Mouse (Mus musculus) right cerebral cortex, postnatal 25 days (tissue): ENCODE results near the gene Dlg1.

Experiments used
- DNase-seq: peaks from one replicate; pipeline ENCODE4 v3.0.0; 2022

Dlg1 gene

GRCm38 (mm10) chr16:31663379-31664286 lies at the start of gene Dlg1:
TSS of gene Dlg1 (plus strand) at chr16:31663443.
- DNase-seq, result peak; percentile 82

- no peak for DNase-seq
These were observed 46.9 kb upstream of the Dlg1 start for GRCm38 (mm10) chr16:31616382-31616781.

- no peak for DNase-seq
These were observed 46.1 kb upstream of the Dlg1 start for GRCm38 (mm10) chr16:31617128-31617527.

GRCm38 (mm10) chr16:31617823-31618371 lies 45.3 kb upstream of the Dlg1 start:
- DNase-seq, result peak; percentile 38

GRCm38 (mm10) chr16:31618671-31619070 lies 44.6 kb upstream of the Dlg1 start:
- no peak for DNase-seq

- DNase-seq, result no peak
These were observed 43.4 kb upstream of the Dlg1 start for GRCm38 (mm10) chr16:31619675-31620335.

- DNase-seq, result no peak
These were observed 40.9 kb upstream of the Dlg1 start for GRCm38 (mm10) chr16:31622356-31622755.

- no peak for DNase-seq
These were observed 40.1 kb upstream of the Dlg1 start for GRCm38 (mm10) chr16:31623136-31623535.

- DNase-seq, result no peak
These were observed 38.5 kb upstream of the Dlg1 start for GRCm38 (mm10) chr16:31624749-31625148.

GRCm38 (mm10) chr16:31626331-31626730 lies 36.9 kb upstream of the Dlg1 start:
- no peak for DNase-seq

- no peak for DNase-seq
These were observed 32.9 kb upstream of the Dlg1 start for GRCm38 (mm10) chr16:31630381-31630780.

- no peak for DNase-seq
These were observed 32.2 kb upstream of the Dlg1 start for GRCm38 (mm10) chr16:31631046-31631445.

- DNase-seq, result no peak
These were observed 28.9 kb upstream of the Dlg1 start for GRCm38 (mm10) chr16:31634371-31634770.

GRCm38 (mm10) chr16:31638393-31638792 lies 24.9 kb upstream of the Dlg1 start:
- DNase-seq, result no peak

GRCm38 (mm10) chr16:31639946-31640345 lies 23.3 kb upstream of the Dlg1 start:
- DNase-seq, result no peak

- no peak for DNase-seq
These were observed 21.5 kb upstream of the Dlg1 start for GRCm38 (mm10) chr16:31641776-31642175.

GRCm38 (mm10) chr16:31647221-31647620 lies 16.0 kb upstream of the Dlg1 start:
- DNase-seq, result no peak

- DNase-seq, result no peak
These were observed 12.5 kb upstream of the Dlg1 start for GRCm38 (mm10) chr16:31650788-31651187.

- DNase-seq, result no peak
These were observed 11.7 kb upstream of the Dlg1 start for GRCm38 (mm10) chr16:31651541-31651940.

GRCm38 (mm10) chr16:31652115-31652843 lies 11.0 kb upstream of the Dlg1 start:
- no peak for DNase-seq

- no peak for DNase-seq
These were observed 9.6 kb upstream of the Dlg1 start for GRCm38 (mm10) chr16:31653616-31654015.

GRCm38 (mm10) chr16:31654021-31654420 lies 9.2 kb upstream of the Dlg1 start:
- DNase-seq, result no peak

- DNase-seq, result no peak
These were observed 7.7 kb upstream of the Dlg1 start for GRCm38 (mm10) chr16:31655531-31655930.
